Mouse (Mus musculus): ENCODE measurements at regions not wholly inside any gene's neighbourhood (a gene's known extent, or its start where the extent isn't known, plus 50 kb on each side); places are given as distances from the start of the nearest gene placed in this dataset.

DNA sequence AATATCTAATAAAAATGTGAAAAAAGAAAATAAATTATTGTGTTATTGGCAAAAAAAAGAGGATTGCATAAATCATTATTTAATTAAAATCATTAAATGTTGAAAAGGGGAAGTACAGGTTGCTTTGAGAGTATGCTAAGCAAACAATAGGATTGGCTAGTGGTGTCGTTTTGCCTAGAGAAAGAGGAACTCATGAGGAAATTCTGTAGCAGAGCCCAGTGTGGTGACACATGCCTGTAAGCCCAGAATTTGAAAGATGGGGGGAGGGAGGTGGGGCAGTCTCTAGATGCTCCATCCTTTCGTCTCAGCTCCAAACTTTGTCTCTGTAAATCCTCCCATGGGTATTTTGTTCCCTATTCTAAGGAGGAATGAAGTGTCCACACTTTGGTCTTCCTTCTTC, 388.3 kb downstream of the Rpl36a-ps1 start:
- no peak for TF ChIP-seq POLR2A (IDR thresholded peaks at IDR 0.05; ENCODE audit: insufficient read length, low read depth)
- no peak for TF ChIP-seq CEBPB (IDR thresholded peaks at IDR 0.05; ENCODE audit: insufficient read depth, poor library complexity, severe bottlenecking)
- TF ChIP-seq E2F4 (IDR thresholded peaks at IDR 0.05; ENCODE audit: insufficient read depth) = no peak
- TF ChIP-seq MYOD1 (IDR thresholded peaks at IDR 0.05; ENCODE audit: control insufficient read depth in 1 of 3, insufficient read length in 2 of 3, low read depth in 2 of 3) = no peak
- TF ChIP-seq POLR2AphosphoS2 (IDR thresholded peaks at IDR 0.05; ENCODE audit: insufficient read length, low read depth) = no peak
- TF ChIP-seq TCF12 (IDR thresholded peaks at IDR 0.05; ENCODE audit: insufficient read depth, poor library complexity, severe bottlenecking) = no peak
- TF ChIP-seq USF1 (IDR thresholded peaks at IDR 0.05; ENCODE audit: low read depth) = no peak

Measured in myocyte (in vitro differentiated cells).